Mouse (Mus musculus): ENCODE measurements around the gene Palb2.

Gene Palb2

DNA sequence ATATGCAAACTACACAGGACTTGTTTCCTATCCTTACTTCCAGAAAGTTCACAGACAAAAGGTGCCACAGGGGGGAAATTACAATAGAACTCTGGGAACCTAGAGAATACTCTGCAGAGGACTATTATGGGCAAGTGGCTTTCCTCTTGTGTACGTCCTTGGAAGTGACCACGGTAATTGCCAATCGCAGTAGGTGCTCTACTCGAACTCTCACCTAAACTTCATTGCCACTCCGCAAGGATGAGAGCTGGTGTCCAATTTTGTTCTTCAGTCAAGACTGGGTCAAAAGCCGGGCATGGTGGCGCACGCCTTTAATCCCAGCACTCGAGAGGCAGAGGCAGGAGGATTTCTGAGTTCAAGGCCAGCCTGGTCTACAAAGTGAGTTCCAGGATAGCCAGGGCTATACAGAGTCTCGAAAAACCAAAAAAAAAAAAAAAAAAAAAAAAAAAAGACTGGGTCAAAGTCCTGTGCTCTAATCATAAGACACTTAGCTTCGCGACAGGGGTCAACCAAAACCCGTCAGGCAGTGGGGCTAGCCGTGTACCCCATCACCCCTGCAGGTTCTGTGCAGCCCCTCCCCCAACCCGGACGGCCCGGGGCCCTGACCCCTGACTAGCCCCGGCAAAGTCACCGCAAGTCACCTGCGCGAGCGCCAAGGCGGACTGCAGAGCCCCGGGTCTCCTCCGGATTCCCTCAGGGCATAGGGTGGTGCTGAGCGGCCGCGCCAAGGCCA, 31.6 kb downstream of the Palb2 start:
- peak; percentile 27 for DNase-seq (ENCODE audit: low read depth, low spot score)

DNA sequence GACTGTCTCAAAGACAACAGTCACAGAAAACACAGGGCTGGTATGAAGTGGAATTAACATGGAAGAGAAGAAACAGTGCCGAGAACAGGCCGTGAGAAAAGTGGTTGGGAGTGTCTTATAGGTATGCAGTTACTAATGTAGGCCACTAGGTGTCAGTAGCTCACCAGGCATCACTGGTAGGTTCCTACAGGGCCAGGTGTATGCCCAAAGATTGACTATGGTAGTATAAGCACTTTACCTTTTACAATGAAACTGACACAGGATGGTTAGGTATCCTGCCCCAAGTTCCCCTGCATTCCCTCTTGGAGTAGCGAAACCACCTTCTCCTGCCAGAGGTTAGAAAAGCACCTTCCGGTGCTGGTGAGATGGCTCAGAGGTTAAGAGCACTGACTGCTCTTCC, 33.6 kb downstream of the Palb2 start:
- peak; percentile 45 for DNase-seq (ENCODE audit: low read depth, low spot score)

GRCm38 (mm10) chr7:122098009-122098408, 34.8 kb downstream of the Palb2 start:
- no peak for DNase-seq (ENCODE audit: low read depth, low spot score)

DNA sequence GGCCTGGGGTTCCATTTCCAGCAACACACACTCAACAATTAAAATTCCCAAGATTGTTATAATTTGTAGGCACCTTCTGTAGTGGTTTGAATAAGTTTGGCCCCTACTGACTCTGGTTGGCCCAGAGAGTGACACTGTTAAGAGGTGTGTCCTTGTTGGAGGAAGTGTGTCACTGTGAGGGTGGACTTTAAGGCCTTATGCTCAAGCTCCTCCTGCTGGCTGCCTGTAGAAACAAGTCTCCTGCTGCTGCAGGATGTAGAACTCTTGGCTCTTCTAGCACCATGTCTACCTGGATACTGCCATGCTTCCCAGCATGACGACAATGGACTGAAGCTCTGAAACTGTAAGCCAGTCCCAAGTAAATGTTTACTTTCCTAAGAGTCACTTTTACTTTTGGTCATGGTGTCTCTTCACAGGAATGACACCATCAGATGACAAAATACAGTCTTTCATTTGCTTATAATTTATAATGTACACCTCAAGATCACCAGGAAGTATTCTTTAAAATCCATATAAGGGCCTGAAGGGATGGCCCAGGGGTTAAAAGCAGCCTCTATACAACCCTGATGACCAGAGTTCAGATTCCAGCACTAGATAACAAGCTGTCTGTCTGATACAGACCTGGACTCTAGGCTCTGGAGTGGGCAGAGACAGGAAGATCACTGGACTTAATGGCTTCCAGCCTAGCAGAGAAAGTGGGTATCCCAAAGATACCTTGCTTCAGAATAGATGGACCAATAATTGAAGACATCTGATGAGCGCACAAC, 38.0 kb downstream of the Palb2 start:
- no peak for DNase-seq (ENCODE audit: low read depth, low spot score)

- no peak for DNase-seq (ENCODE audit: low read depth, low spot score)
These were observed 45.4 kb downstream of the Palb2 start for GRCm38 (mm10) chr7:122087195-122087982.

GRCm38 (mm10) chr7:122081071-122081470, 51.7 kb downstream of the Palb2 start:
- no peak for DNase-seq (ENCODE audit: low read depth, low spot score)

DNA sequence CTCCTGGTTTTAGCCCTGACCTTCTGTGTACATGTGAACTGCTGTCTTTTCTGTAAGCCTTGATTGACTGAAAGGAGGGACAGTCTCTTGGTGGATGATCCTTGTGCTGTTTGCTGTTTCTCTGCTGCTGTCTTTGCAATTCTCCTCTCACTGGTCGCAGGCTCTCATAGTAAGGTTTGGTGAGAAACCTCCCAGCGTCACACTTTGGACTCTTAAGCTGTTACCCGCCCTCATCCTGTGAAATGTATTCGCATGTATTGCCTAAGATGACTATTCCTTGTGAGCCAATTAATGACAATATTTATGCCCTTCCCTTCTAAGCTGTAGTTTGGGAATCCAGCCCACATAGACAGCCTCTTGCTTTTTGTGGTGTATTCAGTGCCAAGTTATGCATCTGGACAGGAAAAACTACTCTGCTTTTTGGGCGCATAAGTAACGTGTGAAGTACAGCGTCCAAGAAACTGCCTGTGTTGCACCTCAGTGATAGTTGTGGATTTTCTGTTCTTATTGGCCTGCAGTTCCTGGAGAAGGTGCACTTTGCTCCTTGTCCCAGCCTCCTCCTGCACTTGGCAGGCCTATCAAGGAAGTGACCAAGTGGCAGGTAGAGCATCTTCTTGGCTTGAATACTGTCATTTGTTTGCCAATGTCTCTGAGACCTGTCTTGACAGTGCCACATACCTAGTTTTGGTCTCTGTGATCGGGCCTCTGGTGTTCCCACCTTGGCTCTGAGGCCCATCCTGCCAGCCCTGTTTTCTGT, 52.8 kb downstream of the Palb2 start:
- no peak for DNase-seq (ENCODE audit: low read depth, low spot score)

- no peak for DNase-seq (ENCODE audit: low read depth, low spot score)
These were observed 58.4 kb downstream of the Palb2 start for GRCm38 (mm10) chr7:122074374-122074773.

- DNase-seq (ENCODE audit: low read depth, low spot score) = no peak
These were observed 65.0 kb downstream of the Palb2 start for GRCm38 (mm10) chr7:122067517-122068381.

GRCm38 (mm10) chr7:122066945-122067516, 65.8 kb downstream of the Palb2 start, which contains the start of the genes Ubfd1 and Ears2:
Ubfd1 (plus strand) TSS chr7:122067175.
Ears2 (minus strand) TSS chr7:122067263.
- peak; percentile 95 for DNase-seq (ENCODE audit: low read depth, low spot score)

- no peak for DNase-seq (ENCODE audit: low read depth, low spot score)
These were observed 66.5 kb downstream of the Palb2 start for GRCm38 (mm10) chr7:122066102-122066944.

GRCm38 (mm10) chr7:122065656-122066055, 67.1 kb downstream of the Palb2 start:
- DNase-seq (ENCODE audit: low read depth, low spot score) = no peak
